16 mouse cellular contexts compared by ENCODE assay signal in the genomic region with DNA sequence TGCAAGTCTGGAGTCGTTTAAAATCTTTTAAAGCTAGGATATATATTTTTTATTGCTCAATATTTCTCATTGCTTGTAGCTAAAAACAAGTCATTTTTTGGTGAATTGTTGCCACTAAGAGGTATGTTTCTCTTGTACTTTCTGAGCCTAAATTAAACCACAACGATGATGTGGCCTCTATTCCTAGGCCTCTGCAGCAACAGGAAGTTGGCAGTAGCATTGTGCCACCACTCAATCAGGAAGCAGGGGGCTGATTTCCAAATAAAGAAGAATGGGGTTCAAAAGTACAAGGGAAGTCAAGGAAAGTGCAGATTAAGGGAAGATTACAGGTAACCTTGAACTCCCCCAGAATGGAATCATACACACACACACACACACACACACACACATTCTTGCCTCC.
"Had no signal": no experiment of that assay in that cellular context is flagged by ENCODE, and none has a peak within 500 bp of the region (broad histone marks: within the 10 kb centered on the region; RNA-seq: fewer than 3 reads in every experiment).

No protein-coding gene starts in this region.

- H3K9me3 ChIP-seq: limb, embryonic 10.5 days; limb, embryonic 13.5 days; liver, embryonic 12.5 days; liver, embryonic 15.5 days had no signal

- H3K4me3 ChIP-seq: limb, embryonic 10.5 days; limb, embryonic 13.5 days; liver, embryonic 12.5 days; liver, embryonic 15.5 days had no signal

- DNase-seq: kidney, adult 2 months; kidney, postnatal 10 days; kidney, postnatal 36 days; liver; lung, adult 2 months; midbrain, embryonic 14.5 days; thymus, adult 2 months; thymus, postnatal 14 days; thymus, postnatal 4 days had no signal

- H3K9ac ChIP-seq: limb, embryonic 13.5 days; liver, embryonic 12.5 days; liver, embryonic 15.5 days had no signal

- H3K4me2 ChIP-seq: limb, embryonic 13.5 days; liver, embryonic 12.5 days; liver, embryonic 15.5 days; midbrain, embryonic 11.5 days had no signal

- ATAC-seq: intestine, postnatal 0 days; liver, embryonic 12.5 days had no signal

- H3K4me1 ChIP-seq: liver, embryonic 12.5 days; liver, embryonic 15.5 days had no signal

- H3K36me3 ChIP-seq: limb, embryonic 10.5 days; limb, embryonic 13.5 days; liver, embryonic 12.5 days; liver, embryonic 15.5 days had no signal

- H3K27me3 ChIP-seq: limb, embryonic 13.5 days; liver, embryonic 12.5 days; liver, embryonic 15.5 days had no signal

- H3K27ac ChIP-seq: limb, embryonic 10.5 days; limb, embryonic 13.5 days; liver, embryonic 12.5 days; liver, embryonic 15.5 days; stomach, postnatal 0 days had no signal
